In the genomic region with DNA sequence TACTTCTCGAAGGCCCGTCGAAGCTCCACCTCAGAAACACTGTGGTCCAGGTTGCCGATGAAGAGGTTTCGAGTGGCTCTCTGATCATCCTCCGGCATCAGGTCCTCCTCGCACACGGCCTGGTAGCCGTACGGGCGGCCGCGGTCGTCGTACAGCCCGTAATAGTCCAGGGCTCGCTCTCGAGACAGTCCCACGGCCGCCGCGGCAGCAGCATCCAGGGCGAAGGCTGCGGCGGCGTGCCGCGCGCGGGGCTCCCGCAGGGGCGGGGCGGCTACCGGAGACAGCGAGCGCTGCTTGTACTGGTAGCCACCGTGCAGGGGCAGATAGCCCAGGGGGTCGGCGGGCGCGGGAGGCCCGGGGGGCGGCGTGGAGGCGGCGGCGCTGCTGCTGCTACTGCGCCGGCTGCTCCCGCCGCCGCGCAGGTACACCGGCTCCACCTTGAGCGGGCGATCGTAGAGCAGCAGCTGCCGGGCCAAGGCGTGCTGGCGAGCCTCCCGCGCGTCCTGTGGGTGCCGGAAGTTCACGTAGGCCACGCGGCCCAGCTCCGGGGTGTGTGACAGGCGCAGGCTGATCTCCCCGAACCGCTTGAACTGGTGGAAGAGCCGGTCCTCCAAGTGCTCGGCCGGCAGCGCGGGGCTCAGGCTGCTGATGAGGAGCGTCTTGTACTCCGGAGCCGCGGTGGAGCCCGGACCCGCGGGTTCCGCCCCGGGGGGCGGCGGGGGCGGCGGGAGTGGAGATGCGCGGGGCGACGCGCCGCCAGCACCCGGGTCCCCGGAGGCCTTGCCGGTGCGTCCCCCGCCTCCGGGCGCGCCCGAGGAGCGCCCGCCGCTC, we compare ENCODE assay signal across 8 mouse cellular contexts. TPM values are rescaled to one million over a fixed set of nuclear protein-coding genes. Genes with fewer than 3 reads are reported as not detected.
DNase-seq lines count a peak whose midpoint lies in the region; ATAC-seq and TF ChIP-seq lines count a peak whose summit lies in the region.

No protein-coding gene starts in this region.

- H3K9me3 ChIP-seq in heart, embryonic 10.5 days, result no peaks in the 10 kb centered on the region
- no peaks in the 10 kb centered on the region for H3K9me3 ChIP-seq in kidney, embryonic 16.5 days (ENCODE audit: low read length)
- no peaks in the 10 kb centered on the region for H3K9me3 ChIP-seq in lung, embryonic 16.5 days (ENCODE audit: control insufficient read depth, low read length)

- H3K27me3 ChIP-seq in C2C12 (ENCODE audit: control insufficient read depth, insufficient read depth, insufficient read length), result no peaks in the 10 kb centered on the region
- no peaks in the 10 kb centered on the region for H3K27me3 ChIP-seq in heart, embryonic 10.5 days (ENCODE audit: insufficient read depth, poor library complexity, severe bottlenecking)
- H3K27me3 ChIP-seq in kidney, embryonic 16.5 days (ENCODE audit: insufficient read depth, low read length), result no peaks in the 10 kb centered on the region
- H3K27me3 ChIP-seq in lung, embryonic 16.5 days (ENCODE audit: control insufficient read depth, insufficient read depth, low read depth, low read length), result no peaks in the 10 kb centered on the region

- peaks cover 67% of the 10 kb centered on the region for H3K79me2 ChIP-seq in C2C12 (ENCODE audit: control insufficient read depth, insufficient read depth)

- peak overlapping the region; percentile 98 for H3K9ac ChIP-seq in kidney, embryonic 16.5 days (replicated peaks; ENCODE audit: low read length)
- peak overlapping the region; percentile 96 for H3K9ac ChIP-seq in lung, embryonic 16.5 days (ENCODE audit: low read length)

- peaks cover 52% of the 10 kb centered on the region for H3K79me3 ChIP-seq in C2C12 (ENCODE audit: low read depth)

- H3K4me1 ChIP-seq in heart, embryonic 10.5 days, result peaks cover 68% of the 10 kb centered on the region
- peaks cover 52% of the 10 kb centered on the region for H3K4me1 ChIP-seq in kidney, embryonic 16.5 days (ENCODE audit: insufficient read depth, low read length)
- peaks cover 57% of the 10 kb centered on the region for H3K4me1 ChIP-seq in lung, embryonic 16.5 days (replicated peaks; ENCODE audit: control insufficient read depth, insufficient read depth, low read length)

- peak overlapping the region; percentile 99 for H3K4me2 ChIP-seq in kidney, embryonic 16.5 days (replicated peaks; ENCODE audit: low read depth, low read length)
- peak overlapping the region; percentile 99 for H3K4me2 ChIP-seq in lung, embryonic 16.5 days (ENCODE audit: low read depth, low read length)

- peak overlapping the region; percentile 98 for H3K27ac ChIP-seq in heart, embryonic 10.5 days
- peak overlapping the region; percentile 82 for H3K27ac ChIP-seq in kidney, embryonic 16.5 days (ENCODE audit: low read length)
- H3K27ac ChIP-seq in lung, embryonic 16.5 days (ENCODE audit: low read length), result peak overlapping the region; percentile 80

- TF ChIP-seq CTCF in C2C12 (IDR thresholded peaks at IDR 0.05; ENCODE audit: control insufficient read depth, insufficient read depth, insufficient read length), result no peak

- H3K36me3 ChIP-seq in C2C12 (ENCODE audit: control insufficient read depth, insufficient read depth), result peaks cover 53% of the 10 kb centered on the region
- peaks cover 73% of the 10 kb centered on the region for H3K36me3 ChIP-seq in heart, embryonic 10.5 days
- H3K36me3 ChIP-seq in kidney, embryonic 16.5 days (ENCODE audit: insufficient read depth, low read length), result peaks cover 43% of the 10 kb centered on the region
- peaks cover 38% of the 10 kb centered on the region for H3K36me3 ChIP-seq in lung, embryonic 16.5 days (ENCODE audit: control insufficient read depth, insufficient read depth, low read length)

- peak; percentile 7; the same call in 1 of the 2 replicates for ATAC-seq in kidney, embryonic 16.5 days (ENCODE audit: low FRiP score, low TSS enrichment)
- peak; percentile 8; the same call in 1 of the 2 replicates for ATAC-seq in lung, embryonic 16.5 days (ENCODE audit: low read depth)

- peak overlapping the region; percentile 60 for H3K4me3 ChIP-seq in C2C12 (ENCODE audit: insufficient read depth, poor library complexity, severe bottlenecking)
- H3K4me3 ChIP-seq in heart, embryonic 10.5 days, result peak overlapping the region; percentile 92
- H3K4me3 ChIP-seq in kidney, embryonic 16.5 days (ENCODE audit: low read length), result peak overlapping the region; percentile 95
- H3K4me3 ChIP-seq in lung, embryonic 16.5 days (ENCODE audit: low read length), result peak overlapping the region; percentile 86

- peak; percentile 68 for DNase-seq in T-cell, adult 2 months (ENCODE audit: low spot score)
- DNase-seq in embryo, embryonic 10.5 days (ENCODE audit: low spot score), result peak; percentile 46
- peak; percentile 82 for DNase-seq in heart, embryonic 10.5 days (ENCODE audit: low spot score)
- peak; percentile 52 for DNase-seq in retina, postnatal 1 day
- DNase-seq in urinary bladder, postnatal 25 days (ENCODE audit: low spot score), result peak; percentile 49

- under 1% methylated on average over 99 of the region's 107 CpGs for WGBS in heart, embryonic 10.5 days
- WGBS in kidney, embryonic 16.5 days, result under 1% methylated on average over 83 of the region's 107 CpGs
- WGBS in lung, embryonic 16.5 days, result under 1% methylated on average over 84 of the region's 107 CpGs

- peak overlapping the region; percentile 65 for H3ac ChIP-seq in C2C12 (ENCODE audit: control insufficient read depth, insufficient read length, low read depth)

TF ChIP-seq in C2C12, 6 proteins besides CTCF, POLR2A, EP300 and RAD21:
- no peak for TF ChIP-seq MYOD1 (IDR thresholded peaks at IDR 0.05; ENCODE audit: control insufficient read depth, insufficient read length, low read depth)
- TF ChIP-seq MAX (IDR thresholded peaks at IDR 0.05), result peak; percentile 9
- no peak for TF ChIP-seq CEBPB (IDR thresholded peaks at IDR 0.05; ENCODE audit: low read depth)

RNA-seq across cellular contexts. Expression of gene Rbm15b, which starts 1.1 kb away (rescaled TPM):
- 21.0 TPM for polyA plus RNA-seq in C2C12 (2012; fragmentation: generic; extraction: Trizol)
- polyA plus RNA-seq in heart, embryonic 10.5 days (2016; fragmentation: Nextera tagmentation; extraction: Ambion mirVana), result 6.1 and 10.8 TPM in 2 replicates
- 6.4 and 7.8 TPM in 2 replicates for polyA plus RNA-seq in kidney, embryonic 16.5 days (2015; fragmentation: Nextera tagmentation; extraction: Ambion mirVana)
- 5.1 and 5.2 TPM in 2 replicates for polyA plus RNA-seq in lung, embryonic 16.5 days (2015; fragmentation: Nextera tagmentation; extraction: Ambion mirVana)

RNA-seq across cellular contexts. Expression of gene Manf, which starts 5.7 kb away (rescaled TPM):
- polyA plus RNA-seq in C2C12 (2012; fragmentation: generic; extraction: Trizol), result 516 TPM
- 296 and 411 TPM in 2 replicates for polyA plus RNA-seq in heart, embryonic 10.5 days (2016; fragmentation: Nextera tagmentation; extraction: Ambion mirVana)
- 290 and 327 TPM in 2 replicates for polyA plus RNA-seq in kidney, embryonic 16.5 days (2015; fragmentation: Nextera tagmentation; extraction: Ambion mirVana)
- polyA plus RNA-seq in lung, embryonic 16.5 days (2015; fragmentation: Nextera tagmentation; extraction: Ambion mirVana), result 286 and 294 TPM in 2 replicates

Comparison
In these comparisons a context has a peak if more than half of its experiments do, and no peak if none do; other contexts are left out.
1. Peak in every context shown above with its lines: DNase-seq, ATAC-seq, H3K4me3 ChIP-seq and H3K27ac ChIP-seq.